Mouse (Mus musculus): ENCODE measurements around the gene Hmgcs1.
"Not testable (repeated sequence)": the region's sequence is repeated elsewhere in the genome, so short reads cannot be mapped to it uniquely, and the experiment has no call there.

The Hmgcs1 gene

GRCm38 (mm10) chr13:119690039-119690728 lies at the start of gene Hmgcs1:
Gene Hmgcs1 (plus strand): TSS chr13:119690379.
- DNase-seq (ENCODE audit: low read depth, low spot score), result peak; percentile 98

- DNase-seq (ENCODE audit: low read depth, low spot score), result no peak
These were observed 49.7 kb upstream of the Hmgcs1 start for GRCm38 (mm10) chr13:119640504-119640903.

- no peak for DNase-seq (ENCODE audit: low read depth, low spot score)
These were observed 49.0 kb upstream of the Hmgcs1 start for GRCm38 (mm10) chr13:119641145-119641544.

- no peak for DNase-seq (ENCODE audit: low read depth, low spot score)
These were observed 45.4 kb upstream of the Hmgcs1 start for GRCm38 (mm10) chr13:119644769-119645168.

GRCm38 (mm10) chr13:119646511-119646910 lies 43.7 kb upstream of the Hmgcs1 start:
- no peak for DNase-seq (ENCODE audit: low read depth, low spot score)

- DNase-seq (ENCODE audit: low read depth, low spot score), result no peak
These were observed 41.1 kb upstream of the Hmgcs1 start for GRCm38 (mm10) chr13:119648891-119649698.

GRCm38 (mm10) chr13:119649699-119650046 lies 40.5 kb upstream of the Hmgcs1 start:
- no peak for DNase-seq (ENCODE audit: low read depth, low spot score)

- DNase-seq (ENCODE audit: low read depth, low spot score), result no peak
These were observed 35.4 kb upstream of the Hmgcs1 start for GRCm38 (mm10) chr13:119654734-119655133.

- no peak for DNase-seq (ENCODE audit: low read depth, low spot score)
These were observed 33.9 kb upstream of the Hmgcs1 start for GRCm38 (mm10) chr13:119656246-119656645.

GRCm38 (mm10) chr13:119656846-119657416 lies 33.2 kb upstream of the Hmgcs1 start:
- DNase-seq (ENCODE audit: low read depth, low spot score), result no peak

- DNase-seq (ENCODE audit: low read depth, low spot score), result not testable (repeated sequence)
These were observed 28.8 kb upstream of the Hmgcs1 start for GRCm38 (mm10) chr13:119661420-119661819.

- no peak for DNase-seq (ENCODE audit: low read depth, low spot score)
These were observed 11.4 kb upstream of the Hmgcs1 start for GRCm38 (mm10) chr13:119678794-119679193.

GRCm38 (mm10) chr13:119679721-119680120 lies 10.5 kb upstream of the Hmgcs1 start:
- no peak for DNase-seq (ENCODE audit: low read depth, low spot score)

GRCm38 (mm10) chr13:119681161-119681560 lies 9.0 kb upstream of the Hmgcs1 start:
- no peak for DNase-seq (ENCODE audit: low read depth, low spot score)

- no peak for DNase-seq (ENCODE audit: low read depth, low spot score)
These were observed 5.6 kb upstream of the Hmgcs1 start for GRCm38 (mm10) chr13:119684416-119685177.

- DNase-seq (ENCODE audit: low read depth, low spot score), result no peak
These were observed 505 bp upstream of the Hmgcs1 start for GRCm38 (mm10) chr13:119689709-119690038.

- no peak for DNase-seq (ENCODE audit: low read depth, low spot score)
These were observed 869 bp downstream of the Hmgcs1 start for GRCm38 (mm10) chr13:119690876-119691620.

- not testable (repeated sequence) for DNase-seq (ENCODE audit: low read depth, low spot score)
These were observed 1.8 kb downstream of the Hmgcs1 start for GRCm38 (mm10) chr13:119691958-119692357.

GRCm38 (mm10) chr13:119695676-119696075 lies 5.5 kb downstream of the Hmgcs1 start:
- no peak for DNase-seq (ENCODE audit: low read depth, low spot score)

- no peak for DNase-seq (ENCODE audit: low read depth, low spot score)
These were observed 6.3 kb downstream of the Hmgcs1 start for GRCm38 (mm10) chr13:119696496-119696895.

GRCm38 (mm10) chr13:119698436-119698835 lies 8.3 kb downstream of the Hmgcs1 start:
- DNase-seq (ENCODE audit: low read depth, low spot score), result no peak
